Mouse (Mus musculus): Measurements from ENCODE around the gene Dad1.

Gene Dad1

DNA sequence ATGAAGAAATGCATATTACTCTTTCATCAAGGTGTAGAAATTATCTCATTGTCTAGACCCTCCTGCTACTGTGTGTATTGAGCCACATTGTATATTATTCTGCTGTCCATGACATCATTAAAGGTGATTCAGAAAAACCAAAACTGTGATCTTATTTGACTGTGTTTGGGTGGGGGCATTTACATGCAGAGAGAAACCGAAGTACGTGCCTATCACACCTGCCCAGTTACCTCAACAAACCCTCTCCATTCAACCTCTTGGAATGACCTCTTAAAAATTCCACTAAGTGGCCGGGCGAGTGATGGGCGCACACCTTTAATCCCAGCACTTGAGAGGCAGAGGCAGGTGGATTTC lies 29.9 kb downstream of the Dad1 start:
- DNase-seq, result no peak

DNA sequence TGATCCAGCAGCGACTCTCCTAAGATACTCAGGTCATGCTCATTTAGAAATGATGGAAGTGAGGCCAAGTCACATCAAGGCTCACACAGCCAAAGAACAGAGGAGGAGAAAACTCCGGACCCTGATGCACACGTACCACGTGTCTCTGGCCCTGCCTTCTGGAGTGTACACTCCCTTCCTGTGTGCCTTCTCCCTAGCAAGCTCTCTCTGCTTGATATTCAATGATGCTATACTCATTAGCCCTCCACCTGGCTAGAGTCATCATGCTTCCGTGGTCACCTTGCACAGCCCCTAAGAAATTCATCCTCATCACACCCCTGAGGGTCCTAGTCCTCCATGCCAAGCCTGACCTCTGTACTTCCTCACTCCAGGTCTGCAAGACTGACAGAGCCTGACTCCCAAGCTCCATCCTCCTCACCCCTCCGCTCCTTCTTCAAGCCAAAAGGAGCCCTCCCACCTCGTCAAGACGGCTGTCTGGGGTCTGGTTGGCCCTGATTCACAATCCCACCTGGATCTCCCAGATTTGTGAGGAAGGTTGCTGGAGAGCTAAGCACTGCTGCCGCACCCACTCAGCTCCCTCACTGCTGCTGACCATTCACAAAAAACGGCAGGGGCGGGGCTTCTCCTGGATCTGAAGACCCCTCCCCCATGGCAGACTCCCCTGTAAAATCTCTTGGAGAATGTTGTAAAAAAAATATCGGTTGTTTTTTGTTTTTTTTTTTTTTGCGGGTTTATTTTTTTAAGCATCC lies 30.4 kb downstream of the Dad1 start:
- DNase-seq, result no peak

DNA sequence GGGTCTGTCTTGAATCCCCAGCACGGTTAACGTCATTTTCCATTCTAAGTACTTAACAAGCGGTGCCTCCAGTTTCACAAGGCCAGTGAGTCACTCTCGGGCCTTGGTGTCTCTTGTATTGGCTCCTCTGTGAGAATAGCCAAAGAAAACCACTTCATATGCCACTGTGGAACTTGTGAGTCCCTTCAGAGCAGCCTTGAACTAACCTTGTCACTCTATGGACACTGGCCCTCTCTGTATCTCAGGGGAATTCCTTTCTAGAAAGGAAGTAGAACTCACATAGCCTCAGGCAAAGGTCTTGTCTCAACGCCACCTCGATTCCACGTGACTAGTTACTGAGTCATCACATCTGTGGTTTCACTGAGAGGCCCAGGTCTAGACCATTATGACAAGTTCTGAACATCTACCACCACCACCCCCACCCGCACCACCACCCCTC lies 31.6 kb downstream of the Dad1 start:
- DNase-seq, result no peak

- no peak for DNase-seq
Measured at GRCm38 (mm10) chr14:54221641-54222040, 32.3 kb downstream of the Dad1 start.

DNA sequence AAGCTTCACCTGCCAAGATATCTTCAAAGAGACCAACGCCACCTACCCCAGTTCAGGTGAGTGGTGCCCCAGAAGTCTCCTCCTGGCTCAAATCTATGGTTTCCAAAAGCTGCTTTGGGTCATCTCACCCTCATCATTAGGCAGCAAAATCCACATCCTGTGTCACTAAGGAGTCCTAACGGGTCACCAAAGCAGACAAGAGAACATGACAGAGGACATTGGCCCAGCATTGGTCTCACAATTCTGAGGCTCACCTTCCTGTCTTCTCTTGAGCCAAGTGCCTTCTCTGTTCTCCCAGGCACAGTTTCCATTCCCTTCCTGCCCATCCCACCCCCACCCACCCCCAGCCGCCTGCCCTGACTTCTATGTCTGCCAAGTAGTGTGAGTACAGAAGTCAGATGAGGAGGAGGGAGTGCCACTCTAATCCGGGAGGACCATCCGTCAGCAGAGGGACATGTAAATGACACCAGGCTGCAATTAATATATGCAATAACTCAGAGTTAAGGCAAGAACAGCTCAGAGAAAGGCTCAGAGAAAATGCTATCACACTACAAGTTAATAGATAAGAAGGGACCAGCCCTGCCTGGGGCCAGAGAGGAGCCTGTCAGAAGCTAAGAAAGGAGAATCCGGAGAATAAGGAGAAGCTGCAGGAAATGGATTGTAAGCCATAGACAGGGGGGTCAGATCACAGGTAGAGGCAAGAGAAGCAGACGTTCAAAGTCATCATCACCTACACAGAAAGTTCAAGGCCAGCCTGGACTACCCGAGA lies 33.0 kb downstream of the Dad1 start:
- DNase-seq, result no peak

GRCm38 (mm10) chr14:54219849-54220248 lies 34.1 kb downstream of the Dad1 start:
- DNase-seq, result no peak

- no peak for DNase-seq
Measured at GRCm38 (mm10) chr14:54219256-54219655, 34.6 kb downstream of the Dad1 start.

DNA sequence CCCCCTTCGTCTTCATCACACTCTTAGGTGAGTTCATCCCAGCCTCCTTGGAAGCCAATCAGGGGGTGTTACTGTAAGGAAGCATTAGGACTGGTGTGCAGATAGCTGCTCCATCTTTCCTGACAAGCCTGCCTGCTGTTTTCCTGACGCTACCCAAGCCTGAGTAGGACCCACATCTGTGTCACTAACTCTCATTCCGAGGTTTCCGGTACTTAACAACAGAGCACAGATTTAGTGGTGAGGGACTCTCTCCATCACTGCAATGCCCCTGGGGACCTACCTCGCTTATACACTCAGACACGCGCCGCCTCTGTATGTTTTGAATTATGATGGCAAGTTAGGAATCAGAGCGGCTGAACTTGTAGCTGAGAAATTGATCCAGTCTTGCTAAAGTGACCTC lies 35.2 kb downstream of the Dad1 start:
- no peak for DNase-seq

DNA sequence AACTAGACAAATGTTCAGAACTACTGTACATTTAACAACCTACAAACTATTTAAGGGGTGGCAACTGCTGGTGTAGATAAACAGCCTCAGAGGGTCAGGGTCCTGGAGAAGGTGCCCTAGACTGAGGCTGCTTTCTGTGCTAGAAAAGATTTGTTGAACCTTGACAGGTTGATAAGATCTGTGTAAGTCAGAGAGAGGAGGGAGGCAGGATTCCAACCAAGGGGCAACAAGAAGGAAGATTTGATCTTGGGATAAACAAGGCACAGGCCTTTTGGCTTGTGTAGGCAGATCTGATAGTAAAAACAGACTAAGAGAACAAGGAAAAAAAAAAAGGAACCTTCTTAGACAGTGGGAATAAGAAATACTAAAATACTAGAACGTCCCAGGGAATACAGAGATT lies 35.7 kb downstream of the Dad1 start:
- no peak for DNase-seq

GRCm38 (mm10) chr14:54216126-54216525 lies 37.8 kb downstream of the Dad1 start:
- no peak for DNase-seq

GRCm38 (mm10) chr14:54214901-54215300 lies 39.0 kb downstream of the Dad1 start:
- peak; percentile 45 for DNase-seq

GRCm38 (mm10) chr14:54214477-54214876 lies 39.4 kb downstream of the Dad1 start:
- no peak for DNase-seq

DNA sequence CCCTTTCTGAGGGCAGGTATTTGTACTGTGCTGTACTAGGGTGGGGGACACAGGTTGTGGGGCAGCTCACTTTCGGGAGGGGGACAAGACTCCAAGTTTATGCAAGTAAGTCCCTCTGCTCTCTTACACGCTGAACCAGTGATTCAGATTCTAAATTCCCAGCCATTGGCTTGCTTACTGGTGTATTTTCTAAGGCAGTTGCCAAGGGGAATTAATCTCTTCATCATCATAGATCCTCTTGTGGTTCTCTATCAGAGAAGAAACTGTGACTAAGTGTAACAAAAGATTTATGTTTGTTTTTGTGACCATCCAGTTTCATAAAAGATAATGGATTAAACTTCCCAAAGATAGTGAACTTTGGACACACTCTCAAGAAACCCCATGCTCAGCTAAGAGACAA lies 40.2 kb downstream of the Dad1 start:
- DNase-seq, result no peak

GRCm38 (mm10) chr14:54211755-54212154 lies 42.1 kb downstream of the Dad1 start:
- no peak for DNase-seq

- DNase-seq, result no peak
Measured at GRCm38 (mm10) chr14:54211199-54211598, 42.7 kb downstream of the Dad1 start.

GRCm38 (mm10) chr14:54210401-54210800 lies 43.5 kb downstream of the Dad1 start:
- DNase-seq, result no peak

DNA sequence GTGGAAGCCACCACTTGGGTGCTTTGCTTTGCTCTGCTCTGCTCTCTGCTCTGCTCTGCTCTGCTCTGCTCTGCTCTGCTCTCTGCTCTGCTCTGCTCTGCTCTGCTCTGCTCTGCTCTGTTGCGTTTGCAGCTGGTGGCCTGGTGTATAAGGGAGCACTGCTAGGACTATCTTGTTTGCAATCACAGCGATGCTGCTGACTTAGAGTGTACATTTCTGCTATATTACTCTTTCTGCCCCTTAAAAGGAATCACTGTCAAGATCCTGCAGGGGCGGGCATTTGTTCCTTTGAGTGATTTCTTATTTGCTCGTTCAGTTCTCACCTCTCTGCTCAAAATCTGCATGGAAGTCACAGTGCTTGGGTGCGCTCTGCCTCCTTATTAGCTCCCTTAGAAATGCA lies 44.0 kb downstream of the Dad1 start:
- no peak for DNase-seq

DNA sequence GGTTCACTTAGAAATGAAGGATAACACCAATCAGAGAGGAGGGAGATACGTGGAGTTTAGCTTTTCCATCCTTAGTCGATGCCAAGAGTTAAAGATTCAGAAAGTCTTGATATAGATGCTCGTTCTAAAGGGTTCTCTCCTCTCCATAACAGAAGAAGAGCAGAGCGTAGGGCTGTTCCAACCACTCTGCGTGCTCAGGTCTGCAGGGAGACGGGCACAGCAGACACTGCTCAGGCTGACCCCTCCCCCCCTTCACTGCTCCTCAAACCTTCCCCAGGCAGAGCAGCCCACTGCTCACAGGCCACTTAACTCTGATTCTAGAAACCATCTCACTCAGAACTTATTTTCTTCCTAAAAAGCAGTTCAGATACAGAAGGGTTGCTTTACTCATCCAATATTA lies 45.2 kb downstream of the Dad1 start:
- no peak for DNase-seq

DNA sequence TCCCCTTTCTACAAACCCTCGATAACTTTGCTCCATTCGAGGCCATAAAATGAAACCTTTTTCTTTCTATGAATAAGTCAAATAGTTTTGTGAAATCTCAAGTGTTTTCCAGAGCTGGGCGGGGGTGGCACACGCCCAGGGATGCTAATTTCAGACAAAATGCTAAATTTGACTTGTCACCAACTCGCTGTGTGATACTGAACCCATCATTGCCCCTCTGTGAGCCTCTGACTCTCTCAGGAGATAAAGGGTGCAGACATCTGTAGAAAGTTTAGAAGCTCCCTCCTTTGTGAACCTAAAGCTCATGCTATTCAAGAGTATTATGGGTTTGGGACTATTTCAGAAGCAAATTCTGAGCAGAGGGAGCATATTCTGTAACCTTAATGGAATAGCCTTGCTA lies 46.0 kb downstream of the Dad1 start:
- DNase-seq, result no peak

GRCm38 (mm10) chr14:54206750-54207550 lies 47.0 kb downstream of the Dad1 start:
- DNase-seq, result no peak

DNA sequence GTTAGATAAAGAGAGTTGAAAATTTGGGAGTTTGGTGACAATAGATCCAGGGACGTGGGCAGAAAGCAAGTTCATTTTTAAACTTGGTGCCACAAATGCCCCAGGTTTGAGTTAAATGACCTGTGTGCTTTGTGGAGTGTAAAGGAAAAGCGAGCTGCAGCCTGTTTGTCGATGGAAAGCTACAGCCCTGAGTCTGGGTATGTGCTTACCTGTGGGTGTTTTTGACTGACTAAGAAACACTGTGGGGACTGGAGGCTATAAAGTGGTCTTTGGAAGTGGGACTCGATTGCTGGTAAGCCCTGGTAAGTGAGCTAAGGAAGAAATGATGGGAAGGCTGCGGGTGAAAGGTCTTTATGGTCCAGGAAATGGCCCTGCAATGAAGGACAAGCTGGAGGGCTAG lies 47.6 kb downstream of the Dad1 start:
- no peak for DNase-seq

GRCm38 (mm10) chr14:54205904-54206303 lies 48.0 kb downstream of the Dad1 start:
- no peak for DNase-seq

DNA sequence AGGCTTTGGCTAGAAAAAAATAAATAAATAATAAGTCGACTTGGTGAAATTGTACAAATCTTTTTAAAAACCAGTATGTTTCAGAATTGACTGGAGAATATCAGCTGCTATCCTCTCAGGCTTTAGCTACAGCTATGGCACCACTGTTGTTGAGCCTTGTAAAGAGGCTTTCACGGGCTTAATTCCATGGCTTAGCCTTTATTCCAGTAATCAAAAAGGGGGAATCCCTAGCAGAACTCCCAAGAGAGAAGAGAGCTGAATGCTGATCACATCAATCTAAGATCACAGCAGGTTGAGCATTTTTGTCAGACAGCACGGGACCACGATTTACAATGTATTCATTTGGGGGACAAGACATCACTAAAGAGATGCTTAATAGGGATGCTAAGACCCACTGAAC lies 49.1 kb downstream of the Dad1 start:
- no peak for DNase-seq

GRCm38 (mm10) chr14:54204311-54204710 lies 49.6 kb downstream of the Dad1 start:
- DNase-seq, result no peak
